Mouse (Mus musculus): ENCODE measurements around the gene Lat. TPM values are rescaled to one million over a fixed set of nuclear protein-coding genes. Genes with fewer than 3 reads are reported as not detected.
A peak's percentile ranks its signal among the peaks of the same experiment; 100 is the strongest.
"Not testable (repeated sequence)": the region's sequence is repeated elsewhere in the genome, so short reads cannot be mapped to it uniquely, and the experiment has no call there.

Lat gene
- polyA plus RNA-seq, 1 experiment = 17.4 TPM

GRCm38 (mm10) chr7:126397822-126398221 lies 28.5 kb upstream of the Lat start:
- H3K4me1 ChIP-seq (ENCODE audit: control insufficient read depth, insufficient read depth, low read length) = peaks cover 5% of the 10 kb centered on the region; the same call in 1 of the 2 replicates
- TF ChIP-seq POLR2A (IDR thresholded peaks at IDR 0.05; ENCODE audit: borderline replicate concordance, extremely low read depth, low read depth, low read length) (no peak), CTCF (IDR thresholded peaks at IDR 0.05; ENCODE audit: insufficient read depth, low read length) (no peak)
- no peak overlapping the region for H3K4me3 ChIP-seq (replicated peaks; ENCODE audit: extremely low read depth, low read depth, low read length)
- WGBS = 88% methylated on average over 4 of the region's 4 CpGs
- DNase-seq = no peak

DNA sequence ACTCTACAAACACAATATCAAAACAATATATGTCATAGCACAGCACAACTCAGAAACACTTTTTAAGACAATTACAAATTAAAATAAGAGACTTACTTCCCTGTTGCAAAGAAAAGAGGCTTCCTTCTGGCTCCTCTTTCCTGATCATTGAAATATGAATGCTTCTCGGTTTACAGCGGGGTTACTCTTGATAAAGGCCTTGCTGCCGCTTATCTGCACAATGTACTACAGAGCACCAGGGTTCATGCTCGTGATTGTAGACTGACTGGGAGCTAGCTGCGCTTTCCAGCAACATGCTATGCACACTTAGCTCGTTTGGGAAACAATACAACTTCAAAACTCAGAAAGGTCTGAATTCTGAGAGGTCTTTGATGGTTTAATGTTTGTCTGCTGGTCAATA lies 27.9 kb upstream of the Lat start:
- DNase-seq = no peak
- Histone ChIP-seq H3K4me3 (replicated peaks; ENCODE audit: extremely low read depth, low read depth, low read length) (no peak overlapping the region), H3K4me1 (ENCODE audit: control insufficient read depth, insufficient read depth, low read length) (peaks cover 5% of the 10 kb centered on the region; the same call in 1 of the 2 replicates)
- TF ChIP-seq POLR2A (IDR thresholded peaks at IDR 0.05; ENCODE audit: borderline replicate concordance, extremely low read depth, low read depth, low read length) (no peak), CTCF (IDR thresholded peaks at IDR 0.05; ENCODE audit: insufficient read depth, low read length) (no peak)
- 60% methylated on average over 6 of the region's 6 CpGs for WGBS

GRCm38 (mm10) chr7:126396298-126397119 lies 27.1 kb upstream of the Lat start, which contains the start of gene Nfatc2ip:
Gene Nfatc2ip, minus strand, starts transcription at chr7:126396737.
- DNase-seq = peak; percentile 96
- WGBS = under 1% methylated on average over 59 of the region's 59 CpGs
- Histone ChIP-seq H3K4me3 (replicated peaks; ENCODE audit: extremely low read depth, low read depth, low read length) (peak within 1 kb of the TSS; percentile 63), H3K4me1 (ENCODE audit: control insufficient read depth, insufficient read depth, low read length) (peaks cover 5% of the 10 kb centered on the region; the same call in 1 of the 2 replicates)
- TF ChIP-seq POLR2A (IDR thresholded peaks at IDR 0.05; ENCODE audit: borderline replicate concordance, extremely low read depth, low read depth, low read length) (peak; percentile 82; the same call in 1 of the 2 replicates), CTCF (IDR thresholded peaks at IDR 0.05; ENCODE audit: insufficient read depth, low read length) (no peak)

- DNase-seq; H3K4me1 ChIP-seq (ENCODE audit: control insufficient read depth, insufficient read depth, low read length); H3K4me3 ChIP-seq (replicated peaks; ENCODE audit: extremely low read depth, low read depth, low read length): not testable (repeated sequence)
- 93% methylated on average over 7 of the region's 7 CpGs for WGBS
Observed at GRCm38 (mm10) chr7:126392086-126392884, 22.9 kb upstream of the Lat start.

DNA sequence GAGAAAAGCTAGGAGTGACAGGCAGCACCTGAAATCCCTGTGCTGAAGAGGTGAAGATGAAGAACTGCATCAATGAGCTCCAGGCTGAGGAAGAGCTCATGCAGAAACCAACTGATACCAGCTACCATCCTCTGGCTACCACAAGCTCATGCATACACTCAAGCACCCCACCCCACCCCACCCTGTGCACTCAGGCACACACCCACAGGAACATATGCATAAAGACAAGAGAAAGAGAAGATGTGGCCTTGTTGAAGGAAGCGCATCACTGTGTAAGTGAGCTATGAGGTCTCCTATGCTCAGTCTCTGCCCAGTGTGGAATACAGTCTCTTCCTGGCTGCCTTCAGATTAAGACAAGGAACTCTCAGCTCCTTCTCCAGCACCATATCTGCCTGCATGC lies 18.8 kb upstream of the Lat start:
- Histone ChIP-seq H3K4me3 (replicated peaks; ENCODE audit: extremely low read depth, low read depth, low read length) (no peak overlapping the region), H3K4me1 (ENCODE audit: control insufficient read depth, insufficient read depth, low read length) (no peaks in the 10 kb centered on the region)
- 100% methylated on average over 1 of the region's 1 CpGs for WGBS
- TF ChIP-seq POLR2A (IDR thresholded peaks at IDR 0.05; ENCODE audit: borderline replicate concordance, extremely low read depth, low read depth, low read length) (no peak), CTCF (IDR thresholded peaks at IDR 0.05; ENCODE audit: insufficient read depth, low read length) (no peak)
- DNase-seq = no peak

GRCm38 (mm10) chr7:126383565-126383964 lies 14.2 kb upstream of the Lat start:
- 83% methylated on average over 5 of the region's 5 CpGs for WGBS
- Histone ChIP-seq H3K4me1 (ENCODE audit: control insufficient read depth, insufficient read depth, low read length) (no peaks in the 10 kb centered on the region), H3K4me3 (replicated peaks; ENCODE audit: extremely low read depth, low read depth, low read length) (no peak overlapping the region)
- DNase-seq = no peak
- TF ChIP-seq CTCF (IDR thresholded peaks at IDR 0.05; ENCODE audit: insufficient read depth, low read length) = no peak
- TF ChIP-seq POLR2A (IDR thresholded peaks at IDR 0.05; ENCODE audit: borderline replicate concordance, extremely low read depth, low read depth, low read length) = no peak

GRCm38 (mm10) chr7:126377278-126378158 lies 8.1 kb upstream of the Lat start, which contains the start of gene Spns1:
Gene Spns1, minus strand, starts transcription at chr7:126377450.
- WGBS = under 1% methylated on average over 33 of the region's 33 CpGs
- peak; percentile 90 for DNase-seq
- TF ChIP-seq POLR2A (IDR thresholded peaks at IDR 0.05; ENCODE audit: borderline replicate concordance, extremely low read depth, low read depth, low read length) (peak; percentile 93; the same call in 1 of the 2 replicates), CTCF (IDR thresholded peaks at IDR 0.05; ENCODE audit: insufficient read depth, low read length) (peak; percentile 75)

GRCm38 (mm10) chr7:126376903-126377277 lies 7.5 kb upstream of the Lat start:
- Histone ChIP-seq H3K4me3 (replicated peaks; ENCODE audit: extremely low read depth, low read depth, low read length) (peak overlapping the region; percentile 96), H3K4me1 (ENCODE audit: control insufficient read depth, insufficient read depth, low read length) (peaks cover 8% of the 10 kb centered on the region; the same call in 1 of the 2 replicates)
- TF ChIP-seq CTCF (IDR thresholded peaks at IDR 0.05; ENCODE audit: insufficient read depth, low read length) (no peak), POLR2A (IDR thresholded peaks at IDR 0.05; ENCODE audit: borderline replicate concordance, extremely low read depth, low read depth, low read length) (no peak)
- no peak for DNase-seq
- under 1% methylated on average over 27 of the region's 27 CpGs for WGBS

More at GRCm38 (mm10) chr7:126377278-126378158, 8.1 kb upstream of the Lat start, which contains the start of gene Spns1:
- Histone ChIP-seq H3K4me3 (replicated peaks; ENCODE audit: extremely low read depth, low read depth, low read length) (peak within 1 kb of the TSS; percentile 96), H3K4me1 (ENCODE audit: control insufficient read depth, insufficient read depth, low read length) (peaks cover 8% of the 10 kb centered on the region; the same call in 1 of the 2 replicates)

GRCm38 (mm10) chr7:126375012-126375411 lies 5.6 kb upstream of the Lat start:
- H3K4me1 ChIP-seq (ENCODE audit: control insufficient read depth, insufficient read depth, low read length) = peaks cover 8% of the 10 kb centered on the region; the same call in 1 of the 2 replicates
- DNase-seq = no peak
- H3K4me3 ChIP-seq (replicated peaks; ENCODE audit: extremely low read depth, low read depth, low read length) = no peak overlapping the region
- WGBS = 67% methylated on average over 5 of the region's 5 CpGs
- TF ChIP-seq POLR2A (IDR thresholded peaks at IDR 0.05; ENCODE audit: borderline replicate concordance, extremely low read depth, low read depth, low read length) = no peak
- TF ChIP-seq CTCF (IDR thresholded peaks at IDR 0.05; ENCODE audit: insufficient read depth, low read length) = no peak

Measured in lung, adult 2 months (tissue).